Mouse (Mus musculus) intestine, embryonic 16.5 days (tissue): ENCODE measurements around the gene Aldh18a1. TPM values are rescaled to one million over a fixed set of nuclear protein-coding genes. Genes with fewer than 3 reads are reported as not detected.

ENCODE experiments used
- ATAC-seq: fragments of 200-750 bp; cut with Nextera tagmentation; 2 replicates; pipeline ENCODE4 v1.8.0; 2017; ENCODE audit warnings: moderate TSS enrichment, moderate library complexity
- H3K27ac ChIP-seq: fragments of 300-500 bp; sonication (generic); 2 replicates; pipeline ENCODE4 v1.5.1; 2014; ENCODE audit warnings: mild to moderate bottlenecking, low read length
- H3K27me3 ChIP-seq: fragments of 300-500 bp; sonication (generic); replicated peaks from 2 replicates; pipeline ENCODE4 v1.6.1; 2014; ENCODE audit warnings: low read length, control low read depth, mixed read lengths; ENCODE audit not compliant: control insufficient read depth, insufficient read depth
- H3K36me3 ChIP-seq: fragments of 300-500 bp; sonication (generic); 2 replicates; pipeline ENCODE4 v1.6.1; 2014; ENCODE audit warnings: low read length, control low read depth; ENCODE audit not compliant: control insufficient read depth, insufficient read depth
- H3K4me1 ChIP-seq: fragments of 300-500 bp; sonication (generic); 2 replicates; pipeline ENCODE4 v1.6.1; 2014; ENCODE audit warnings: low read length, control low read depth, mixed read lengths; ENCODE audit not compliant: control insufficient read depth, insufficient read depth
- H3K4me2 ChIP-seq: fragments of 300-500 bp; sonication (generic); 2 replicates; pipeline ENCODE4 v1.6.1; 2014; ENCODE audit warnings: low read depth, low read length, control low read depth
- H3K4me3 ChIP-seq: fragments of 300-500 bp; sonication (generic); 2 replicates; pipeline ENCODE4 v1.5.1; 2014; ENCODE audit warnings: mild to moderate bottlenecking, low read length
- H3K9ac ChIP-seq: fragments of 300-500 bp; sonication (generic); 2 replicates; pipeline ENCODE4 v1.6.1; 2014; ENCODE audit warnings: low read depth, low read length
- H3K9me3 ChIP-seq: fragments of 300-500 bp; sonication (generic); 2 replicates; pipeline ENCODE4 v1.6.1; 2016; ENCODE audit warnings: low read length, control low read depth; ENCODE audit not compliant: control insufficient read depth
- WGBS: fragments of 180-500 bp; shearing (Covaris S2); extraction: QIAGEN DNeasy Blood & Tissue Kit; methylation state at CpG from one replicate; pipeline ENCODE4 v1.1.7; 2014; 5-methylcytosine and 5-hydroxymethylcytosine counted together
- polyA plus RNA-seq: library from polyadenylated mRNA; unstranded; fragments of >200 nt; fragmentation: Nextera tagmentation; extraction: Ambion mirVana; gene quantifications from 2 replicates; pipeline ENCODE4 v1.2.1, GENCODE M21; 2015

Gene Aldh18a1
- polyA plus RNA-seq, 1 experiment from 2014 or later: 299 TPM

DNA sequence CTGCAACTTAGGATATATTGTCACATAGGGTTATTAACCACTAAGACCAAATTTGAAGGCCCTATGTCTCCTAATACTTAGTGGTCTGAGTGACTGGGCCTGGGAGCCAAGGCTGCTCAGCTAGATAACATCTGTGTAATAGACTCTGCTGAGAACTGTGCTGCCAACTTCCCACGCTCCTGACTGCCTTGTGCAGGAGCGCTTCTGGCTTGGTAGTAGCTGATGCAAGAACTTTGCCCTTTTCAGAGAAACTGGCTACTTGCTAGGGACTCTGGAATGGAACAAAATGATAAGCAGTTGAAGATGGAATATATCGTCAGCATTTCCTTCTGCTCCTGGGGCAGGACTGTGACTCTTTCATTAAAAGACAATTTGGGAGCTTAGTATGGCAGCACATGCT is 7.0 kb upstream of the Aldh18a1 start:
- H3K9me3 ChIP-seq: no peaks in the 10 kb centered on the region
- H3K4me1 ChIP-seq: no peaks in the 10 kb centered on the region
- peak; percentile 70 for ATAC-seq
- H3K9ac ChIP-seq: no peak overlapping the region
- no peak overlapping the region for H3K4me3 ChIP-seq
- H3K36me3 ChIP-seq: no peaks in the 10 kb centered on the region
- no peaks in the 10 kb centered on the region for H3K27me3 ChIP-seq
- H3K27ac ChIP-seq: 0 out of 2 replicates have a peak overlapping the region, but pooled peaks have one; percentile 45
- H3K4me2 ChIP-seq: no peak overlapping the region
- 69% methylated on average over 3 of the region's 3 CpGs for WGBS

- 2% methylated on average over 9 of the region's 10 CpGs for WGBS
- Histone ChIP-seq H3K36me3 (no peaks in the 10 kb centered on the region), H3K4me3 (peak overlapping the region; percentile 79), H3K27me3 (no peaks in the 10 kb centered on the region), H3K4me1 (peaks cover 7% of the 10 kb centered on the region), H3K27ac (peak overlapping the region; percentile 88), H3K9ac (peak overlapping the region; percentile 83), H3K4me2 (peak overlapping the region; percentile 75), H3K9me3 (no peaks in the 10 kb centered on the region)
- ATAC-seq: no peak
These were observed 1.2 kb upstream of the Aldh18a1 start for GRCm38 (mm10) chr19:40589530-40589880.

GRCm38 (mm10) chr19:40588847-40589529 is 725 bp upstream of the Aldh18a1 start:
- under 1% methylated on average over 18 of the region's 18 CpGs for WGBS
- ATAC-seq: peak; percentile 66
- Histone ChIP-seq H3K4me2 (peak overlapping the region; percentile 75), H3K4me1 (peaks cover 7% of the 10 kb centered on the region), H3K9me3 (no peaks in the 10 kb centered on the region), H3K9ac (peak overlapping the region; percentile 83), H3K27ac (peak overlapping the region; percentile 88), H3K36me3 (no peaks in the 10 kb centered on the region), H3K27me3 (no peaks in the 10 kb centered on the region), H3K4me3 (peak overlapping the region; percentile 79)

- Histone ChIP-seq H3K4me3 (peak overlapping the region; percentile 79), H3K4me1 (peaks cover 10% of the 10 kb centered on the region), H3K4me2 (peak overlapping the region; percentile 75), H3K9me3 (no peaks in the 10 kb centered on the region), H3K27ac (peak overlapping the region; percentile 92), H3K9ac (peak overlapping the region; percentile 83), H3K36me3 (0 out of 2 replicates have a peak, but pooled peaks cover 1% of the 10 kb centered on the region), H3K27me3 (no peaks in the 10 kb centered on the region)
- peak; percentile 60 for ATAC-seq
- 1% methylated on average over 29 of the region's 30 CpGs for WGBS
These were observed 571 bp downstream of the Aldh18a1 start for GRCm38 (mm10) chr19:40587491-40588292.

DNA sequence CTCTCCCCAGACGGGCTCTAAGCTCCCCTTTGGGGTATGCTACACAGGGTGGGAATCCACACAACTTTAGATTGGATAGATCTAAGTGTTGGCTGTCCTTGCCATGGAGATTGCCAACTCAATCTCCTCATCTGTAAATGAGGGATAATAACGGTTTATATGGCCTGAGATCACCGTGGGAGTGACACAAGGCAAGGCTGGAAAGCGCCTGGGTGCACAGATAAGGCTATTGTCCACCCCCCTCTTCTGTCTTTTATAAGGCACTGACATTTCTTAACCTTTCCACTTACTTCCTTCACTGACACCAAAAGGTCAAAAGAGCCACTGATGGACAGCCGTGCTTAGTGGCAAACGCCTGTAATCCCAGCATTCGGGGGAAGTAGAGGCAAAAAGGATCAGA is 1.4 kb downstream of the Aldh18a1 start:
- Histone ChIP-seq H3K27me3 (no peaks in the 10 kb centered on the region), H3K9me3 (no peaks in the 10 kb centered on the region), H3K4me2 (peak overlapping the region; percentile 75), H3K4me3 (peak overlapping the region; percentile 79), H3K4me1 (peaks cover 15% of the 10 kb centered on the region), H3K27ac (peak overlapping the region; percentile 92), H3K36me3 (0 out of 2 replicates have a peak, but pooled peaks cover 5% of the 10 kb centered on the region), H3K9ac (peak overlapping the region; percentile 83)
- WGBS: 47% methylated on average over 7 of the region's 7 CpGs
- no peak for ATAC-seq

- Histone ChIP-seq H3K9ac (no peak overlapping the region; the same call in 1 of the 2 replicates), H3K4me2 (no peak overlapping the region), H3K27ac (peak overlapping the region; percentile 87), H3K27me3 (no peaks in the 10 kb centered on the region), H3K36me3 (peaks cover 25% of the 10 kb centered on the region), H3K4me1 (peaks cover 19% of the 10 kb centered on the region), H3K9me3 (no peaks in the 10 kb centered on the region), H3K4me3 (no peak overlapping the region)
- 46% methylated on average over 5 of the region's 5 CpGs for WGBS
- 0 out of 2 replicates have a peak, but pooled peaks have one; percentile 1 for ATAC-seq
These were observed 6.6 kb downstream of the Aldh18a1 start for GRCm38 (mm10) chr19:40581662-40582061.

DNA sequence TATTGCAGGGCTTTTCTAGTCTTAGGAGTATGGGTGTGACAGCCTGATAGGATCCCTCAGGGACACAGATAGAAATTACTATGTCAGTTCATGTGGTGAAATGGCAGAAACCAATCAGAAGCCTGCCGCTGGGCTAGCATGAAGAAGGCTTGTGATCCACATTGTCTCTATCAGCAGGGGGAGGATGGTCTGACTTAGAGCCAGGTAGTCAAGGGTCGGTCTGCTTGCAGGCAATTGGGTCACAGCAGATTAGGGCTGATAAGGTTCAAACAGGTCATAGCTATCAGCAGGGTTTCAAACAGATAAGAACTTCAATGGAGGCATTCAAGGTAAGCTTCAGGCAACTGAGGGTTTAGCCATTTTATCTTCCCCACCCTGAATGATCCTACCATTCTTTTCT is 7.4 kb downstream of the Aldh18a1 start:
- Histone ChIP-seq H3K27me3 (no peaks in the 10 kb centered on the region), H3K4me1 (peaks cover 18% of the 10 kb centered on the region), H3K4me2 (no peak overlapping the region), H3K36me3 (peaks cover 29% of the 10 kb centered on the region), H3K9ac (no peak overlapping the region), H3K4me3 (no peak overlapping the region), H3K27ac (peak overlapping the region; percentile 87), H3K9me3 (no peaks in the 10 kb centered on the region)
- ATAC-seq: peak; percentile 90
- 52% methylated on average over 2 of the region's 2 CpGs for WGBS

DNA sequence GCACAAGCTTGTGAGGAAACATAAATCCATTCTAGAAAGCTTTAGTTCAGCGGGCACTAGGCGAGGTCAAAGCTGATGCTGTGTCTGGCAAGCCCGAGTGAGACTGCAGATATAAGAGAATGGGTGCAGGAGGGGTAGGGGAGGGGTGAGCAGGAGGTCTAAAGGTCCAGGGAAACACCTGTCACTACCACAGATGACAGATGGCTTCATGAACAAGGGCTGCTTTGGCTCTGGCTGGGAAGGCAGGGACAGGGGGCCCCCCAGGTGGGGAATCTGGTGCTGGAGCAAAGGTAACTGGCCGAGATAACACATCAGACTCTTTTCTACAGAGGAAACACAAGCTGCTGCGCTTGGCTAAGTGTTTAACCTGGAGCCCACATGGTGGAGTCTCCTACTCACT is 12.8 kb downstream of the Aldh18a1 start:
- H3K4me2 ChIP-seq: no peak overlapping the region
- H3K9ac ChIP-seq: peak overlapping the region; percentile 38
- 0 out of 2 replicates have a peak, but pooled peaks cover 2% of the 10 kb centered on the region for H3K9me3 ChIP-seq
- no peak overlapping the region for H3K4me3 ChIP-seq
- H3K27me3 ChIP-seq: no peaks in the 10 kb centered on the region
- peak overlapping the region; percentile 91 for H3K27ac ChIP-seq
- 44% methylated on average over 5 of the region's 5 CpGs for WGBS
- H3K4me1 ChIP-seq: peaks cover 6% of the 10 kb centered on the region; the same call in 1 of the 2 replicates
- peak; percentile 92 for ATAC-seq
- peaks cover 40% of the 10 kb centered on the region for H3K36me3 ChIP-seq

- 59% methylated on average over 9 of the region's 9 CpGs for WGBS
- peak overlapping the region; percentile 86 for H3K27ac ChIP-seq
- H3K4me2 ChIP-seq: no peak overlapping the region
- H3K9me3 ChIP-seq: 0 out of 2 replicates have a peak, but pooled peaks cover 8% of the 10 kb centered on the region
- H3K4me1 ChIP-seq: 0 out of 2 replicates have a peak, but pooled peaks cover 3% of the 10 kb centered on the region
- ATAC-seq: peak; percentile 93
- H3K4me3 ChIP-seq: no peak overlapping the region
- peaks cover 48% of the 10 kb centered on the region for H3K36me3 ChIP-seq
- H3K27me3 ChIP-seq: no peaks in the 10 kb centered on the region
- H3K9ac ChIP-seq: no peak overlapping the region
These were observed 17.5 kb downstream of the Aldh18a1 start for GRCm38 (mm10) chr19:40570726-40571125.
